Mouse (Mus musculus) spleen, postnatal 36 days (tissue): ENCODE measurements around the gene Antxr2.

ENCODE experiments used
- DNase-seq, 2 experiments: peaks; one replicate each; pipeline ENCODE4 v3.0.0; 2022; ENCODE audit warnings: low spot score in 2 of 2, mixed read lengths in 1 of 2

Antxr2 gene

GRCm38 (mm10) chr5:97995881-97996280 lies 35.0 kb downstream of the Antxr2 start:
- no peak for DNase-seq

- DNase-seq, result no peak
Measured at GRCm38 (mm10) chr5:97986656-97987294, 44.1 kb downstream of the Antxr2 start.

GRCm38 (mm10) chr5:97983375-97983774 lies 47.5 kb downstream of the Antxr2 start:
- DNase-seq, result peak; percentile 34 to 39

GRCm38 (mm10) chr5:97980472-97980871 lies 50.4 kb downstream of the Antxr2 start:
- no peak for DNase-seq

- DNase-seq, result no peak
Measured at GRCm38 (mm10) chr5:97973293-97973692, 57.5 kb downstream of the Antxr2 start.

GRCm38 (mm10) chr5:97972029-97972428 lies 58.8 kb downstream of the Antxr2 start:
- no peak for DNase-seq

GRCm38 (mm10) chr5:97971236-97971635 lies 59.6 kb downstream of the Antxr2 start:
- DNase-seq, result no peak

- no peak for DNase-seq
Measured at GRCm38 (mm10) chr5:97967044-97967443, 63.8 kb downstream of the Antxr2 start.

- DNase-seq, result no peak
Measured at GRCm38 (mm10) chr5:97966101-97966500, 64.7 kb downstream of the Antxr2 start.

- DNase-seq, result no peak
Measured at GRCm38 (mm10) chr5:97964444-97964843, 66.4 kb downstream of the Antxr2 start.

- no peak for DNase-seq
Measured at GRCm38 (mm10) chr5:97962512-97962911, 68.3 kb downstream of the Antxr2 start.

GRCm38 (mm10) chr5:97961786-97962185 lies 69.1 kb downstream of the Antxr2 start:
- no peak for DNase-seq

- DNase-seq, result no peak
Measured at GRCm38 (mm10) chr5:97959651-97960050, 71.2 kb downstream of the Antxr2 start.

- no peak for DNase-seq
Measured at GRCm38 (mm10) chr5:97959010-97959409, 71.8 kb downstream of the Antxr2 start.

- no peak for DNase-seq
Measured at GRCm38 (mm10) chr5:97957501-97957900, 73.3 kb downstream of the Antxr2 start.

GRCm38 (mm10) chr5:97954193-97954772 lies 76.6 kb downstream of the Antxr2 start:
- DNase-seq, result no peak

- DNase-seq, result no peak
Measured at GRCm38 (mm10) chr5:97953241-97953920, 77.5 kb downstream of the Antxr2 start.

GRCm38 (mm10) chr5:97947261-97947660 lies 83.6 kb downstream of the Antxr2 start:
- peak in 1 of 2 experiments; percentile 6 for DNase-seq

- DNase-seq, result peak; percentile 5 to 21
Measured at GRCm38 (mm10) chr5:97946236-97946635, 84.6 kb downstream of the Antxr2 start.

- DNase-seq, result peak; percentile 5 to 17
Measured at GRCm38 (mm10) chr5:97935140-97936129, 95.4 kb downstream of the Antxr2 start.

- DNase-seq, result no peak
Measured at GRCm38 (mm10) chr5:97917654-97918053, 113.2 kb downstream of the Antxr2 start.

- DNase-seq, result no peak
Measured at GRCm38 (mm10) chr5:97914890-97915289, 116.0 kb downstream of the Antxr2 start.
